ENCODE assay signal across 12 mouse cellular contexts in genomic region chr9:14244528-14244927, GRCm38 (mm10). TPM values are rescaled to one million over a fixed set of nuclear protein-coding genes. Genes with fewer than 3 reads are reported as not detected.
DNase-seq lines count a peak whose midpoint lies in the region; ATAC-seq lines count a peak whose summit lies in the region.
"Had no signal": no experiment of that assay in that cellular context is flagged by ENCODE, and none has a peak within 500 bp of the region (broad histone marks: within the 10 kb centered on the region; RNA-seq: fewer than 3 reads in every experiment).

No protein-coding gene starts in this region.

- no peak overlapping the region for H3K9ac ChIP-seq in heart, embryonic 16.5 days (ENCODE audit: low read length)
- H3K9ac ChIP-seq in heart, embryonic 12.5 days, result no peak overlapping the region
- H3K9ac ChIP-seq in neural tube, embryonic 12.5 days, result no peak overlapping the region
- H3K9ac ChIP-seq in neural tube, embryonic 15.5 days (replicated peaks), result no peak overlapping the region
- H3K9ac ChIP-seq: embryonic facial prominence, embryonic 13.5 days; liver, embryonic 14.5 days had no signal

- H3K4me1 ChIP-seq in heart, embryonic 16.5 days (ENCODE audit: control insufficient read depth, insufficient read depth, low read length), result peaks cover 3% of the 10 kb centered on the region; the same call in 1 of the 2 replicates
- H3K4me1 ChIP-seq in heart, embryonic 12.5 days (replicated peaks), result peaks cover 28% of the 10 kb centered on the region
- H3K4me1 ChIP-seq in neural tube, embryonic 12.5 days, result peaks cover 30% of the 10 kb centered on the region
- H3K4me1 ChIP-seq in neural tube, embryonic 15.5 days, result peaks cover 30% of the 10 kb centered on the region

- peak; percentile 41; the same call in 1 of the 2 replicates for ATAC-seq in heart, embryonic 16.5 days (replicated peaks; ENCODE audit: extremely low read depth, insufficient read depth, low FRiP score)
- no peak for ATAC-seq in heart, embryonic 12.5 days (ENCODE audit: insufficient number of reproducible peaks, low FRiP score)
- ATAC-seq in neural tube, embryonic 12.5 days (ENCODE audit: low FRiP score, low read depth), result no peak
- ATAC-seq in neural tube, embryonic 15.5 days (ENCODE audit: low FRiP score), result no peak

- H3K4me2 ChIP-seq in heart, embryonic 16.5 days (ENCODE audit: low read depth, low read length), result no peak overlapping the region
- no peak overlapping the region for H3K4me2 ChIP-seq in heart, embryonic 12.5 days
- no peak overlapping the region for H3K4me2 ChIP-seq in neural tube, embryonic 12.5 days (replicated peaks)
- no peak overlapping the region for H3K4me2 ChIP-seq in neural tube, embryonic 15.5 days
- H3K4me2 ChIP-seq: embryonic facial prominence, embryonic 13.5 days had no signal

- no peak overlapping the region for H3K4me3 ChIP-seq in heart, embryonic 16.5 days (ENCODE audit: low read length)
- H3K4me3 ChIP-seq in heart, embryonic 12.5 days, result no peak overlapping the region
- H3K4me3 ChIP-seq in neural tube, embryonic 12.5 days, result no peak overlapping the region
- H3K4me3 ChIP-seq in neural tube, embryonic 15.5 days (replicated peaks), result no peak overlapping the region
- H3K4me3 ChIP-seq: embryonic facial prominence, embryonic 13.5 days had no signal

- no peaks in the 10 kb centered on the region for H3K36me3 ChIP-seq in heart, embryonic 16.5 days (ENCODE audit: control insufficient read depth, insufficient read depth)
- no peaks in the 10 kb centered on the region for H3K36me3 ChIP-seq in heart, embryonic 12.5 days
- no peaks in the 10 kb centered on the region for H3K36me3 ChIP-seq in neural tube, embryonic 12.5 days
- no peaks in the 10 kb centered on the region for H3K36me3 ChIP-seq in neural tube, embryonic 15.5 days
- H3K36me3 ChIP-seq: embryonic facial prominence, embryonic 13.5 days had no signal

- WGBS in heart, embryonic 16.5 days, result 52% methylated on average over 9 of the region's 9 CpGs
- 50% methylated on average over 9 of the region's 9 CpGs for WGBS in heart, embryonic 12.5 days
- 41% methylated on average over 9 of the region's 9 CpGs for WGBS in neural tube, embryonic 12.5 days
- WGBS in neural tube, embryonic 15.5 days, result 27% methylated on average over 9 of the region's 9 CpGs

- no peaks in the 10 kb centered on the region for H3K9me3 ChIP-seq in heart, embryonic 16.5 days (replicated peaks; ENCODE audit: control insufficient read depth, low read length)
- H3K9me3 ChIP-seq in heart, embryonic 12.5 days (replicated peaks), result no peaks in the 10 kb centered on the region
- H3K9me3 ChIP-seq in neural tube, embryonic 12.5 days, result no peaks in the 10 kb centered on the region
- H3K9me3 ChIP-seq in neural tube, embryonic 15.5 days (replicated peaks), result no peaks in the 10 kb centered on the region
- H3K9me3 ChIP-seq: embryonic facial prominence, embryonic 13.5 days had no signal

- no peaks in the 10 kb centered on the region for H3K27me3 ChIP-seq in heart, embryonic 16.5 days (ENCODE audit: control insufficient read depth, insufficient read depth, low read length)
- no peaks in the 10 kb centered on the region for H3K27me3 ChIP-seq in heart, embryonic 12.5 days (replicated peaks)
- H3K27me3 ChIP-seq in neural tube, embryonic 12.5 days (replicated peaks), result no peaks in the 10 kb centered on the region; the same call in 1 of the 2 replicates
- no peaks in the 10 kb centered on the region for H3K27me3 ChIP-seq in neural tube, embryonic 15.5 days (replicated peaks)
- H3K27me3 ChIP-seq: embryonic facial prominence, embryonic 13.5 days had no signal

- DNase-seq in neural tube, embryonic 10.5 days (ENCODE audit: extremely low spot score, low spot score), result no peak
- no peak for DNase-seq in right cerebral cortex, postnatal 4 days
- DNase-seq in cerebellum, postnatal 25 days, result no peak
- DNase-seq in frontal cortex, adult 2 months (ENCODE audit: extremely low spot score in 1 of 2, low spot score in 1 of 2), result no peak
- DNase-seq: heart, adult 11 months; kidney, postnatal 14 days had no signal

- no peak overlapping the region for H3K27ac ChIP-seq in heart, embryonic 16.5 days (ENCODE audit: low read length)
- no peak overlapping the region for H3K27ac ChIP-seq in heart, embryonic 12.5 days (ENCODE audit: poor library complexity, severe bottlenecking)
- peak overlapping the region; percentile 10; the same call in 1 of the 2 replicates for H3K27ac ChIP-seq in neural tube, embryonic 12.5 days
- H3K27ac ChIP-seq in neural tube, embryonic 15.5 days (replicated peaks), result peak overlapping the region; percentile 69; the same call in 1 of the 2 replicates
- H3K27ac ChIP-seq: embryonic facial prominence, embryonic 13.5 days; liver, embryonic 14.5 days had no signal

RNA-seq across cellular contexts. Expression of gene Sesn3, which starts 30.3 kb away (rescaled TPM):
- 9.2 and 10.1 TPM in 2 replicates for polyA plus RNA-seq in heart, embryonic 16.5 days (2015; fragmentation: Nextera tagmentation; extraction: Ambion mirVana)
- 14.1 and 15.5 TPM in 2 replicates for polyA plus RNA-seq in heart, embryonic 12.5 days (2016; fragmentation: Nextera tagmentation; extraction: Ambion mirVana)
- polyA plus RNA-seq in neural tube, embryonic 12.5 days (2016; fragmentation: Nextera tagmentation; extraction: Ambion mirVana), result 19.7 and 24.3 TPM in 2 replicates
- polyA plus RNA-seq in neural tube, embryonic 15.5 days (2015; fragmentation: Nextera tagmentation; extraction: Ambion mirVana), result 18.6 and 21.0 TPM in 2 replicates
- 38.3 and 39.3 TPM in 2 replicates for polyA plus RNA-seq in frontal cortex, adult 2 months (2012; rRNA removed)

Comparison
In these comparisons a context has a peak if more than half of its experiments do, and no peak if none do; other contexts are left out.
1. H3K27ac ChIP-seq: peak in neural tube, embryonic 12.5 days (single experiment) and neural tube, embryonic 15.5 days (single experiment); none in heart, embryonic 16.5 days (single experiment) and heart, embryonic 12.5 days (single experiment).